Mouse (Mus musculus) cortical plate, adult 2 months (tissue): Measurements from ENCODE around the gene Slc25a16.

Source experiments
- CTCF ChIP-seq: fragments of 200-500 bp; IDR thresholded peaks from 2 replicates; pipeline ENCODE4 v1.5.1; 2011; ENCODE audit warnings: mild to moderate bottlenecking, control low read depth, low read length; ENCODE audit not compliant: insufficient read depth; ENCODE audit errors: extremely low read depth
- POLR2A ChIP-seq: fragments of 200-500 bp; IDR thresholded peaks from 2 replicates; pipeline ENCODE4 v1.6.1; 2011; ENCODE audit warnings: mild to moderate bottlenecking, low read length, control low read depth; ENCODE audit not compliant: insufficient read depth; ENCODE audit errors: extremely low read depth

DNA sequence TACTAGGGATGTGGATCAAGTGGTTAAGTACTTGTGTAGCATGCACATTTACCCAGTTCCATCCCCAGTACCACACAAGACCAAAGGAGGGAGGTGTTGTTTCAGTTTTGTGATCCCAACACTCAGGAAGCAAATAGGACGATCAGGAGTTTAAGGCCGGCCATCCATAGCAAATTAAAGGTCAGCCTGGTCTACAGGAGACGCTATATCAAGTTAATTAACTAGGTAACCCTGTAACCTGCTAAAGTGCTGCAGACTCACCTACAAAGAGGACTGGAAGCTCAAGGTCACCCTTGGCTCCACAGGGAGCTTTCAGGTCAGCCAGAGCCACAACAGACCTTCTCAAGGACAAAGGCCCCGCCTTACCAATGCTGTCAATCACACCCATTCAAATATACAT lies 23.7 kb upstream of the Slc25a16 start:
- TF ChIP-seq POLR2A: no peak
- no peak for TF ChIP-seq CTCF
